Mouse (Mus musculus): ENCODE data around the gene Tyk2. TPM values are rescaled to one million over a fixed set of nuclear protein-coding genes. Genes with fewer than 3 reads are reported as not detected.

Gene Tyk2
- polyA plus RNA-seq (2012; rRNA removed) = 5.0 and 6.0 TPM in 2 replicates

DNA sequence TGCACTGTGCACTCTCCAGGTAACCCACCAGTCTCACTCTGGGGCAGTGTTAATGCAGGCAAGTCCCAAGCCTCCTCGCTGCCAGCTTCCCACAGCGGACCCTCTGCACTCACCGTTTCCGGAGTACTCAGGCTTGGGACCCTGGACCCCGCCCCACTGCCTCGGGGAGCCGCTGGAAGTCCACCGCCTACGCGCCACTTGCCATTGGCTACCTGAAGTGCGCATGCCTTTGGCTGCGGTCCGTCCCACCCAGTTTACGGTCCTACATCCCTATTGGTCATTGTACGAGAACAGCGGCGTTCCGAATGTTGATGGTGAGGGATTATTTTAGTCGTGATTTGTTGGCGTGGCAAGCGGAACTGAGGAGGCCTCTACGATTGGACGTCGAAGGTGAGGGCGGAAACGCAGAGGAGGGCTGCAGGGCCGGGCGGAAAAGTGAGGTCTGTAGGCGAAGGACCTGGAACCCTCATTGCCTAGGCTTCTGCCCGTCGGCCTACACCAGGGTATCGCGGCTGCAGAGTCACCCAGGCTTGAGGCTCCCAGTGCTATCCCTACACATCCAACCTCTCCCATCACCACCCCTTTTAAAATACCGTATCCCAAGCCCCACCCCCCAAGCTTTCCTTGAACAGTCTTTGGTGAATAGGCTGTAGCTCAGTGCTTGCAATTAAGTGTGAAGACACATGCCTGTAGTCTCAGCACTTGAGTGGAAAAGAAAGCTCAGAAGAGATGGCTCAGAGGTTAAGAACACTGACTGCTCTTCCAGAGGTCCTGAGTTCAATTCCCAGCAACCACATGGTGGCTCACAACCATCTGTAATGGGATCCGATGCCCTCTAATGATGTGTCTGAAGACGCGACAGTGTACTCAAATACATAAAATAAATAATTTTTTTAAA is at the start of gene Tyk2:
Gene Tyk2 (minus strand): TSS at position 185 of the 898 bp plus-strand sequence.

DNA sequence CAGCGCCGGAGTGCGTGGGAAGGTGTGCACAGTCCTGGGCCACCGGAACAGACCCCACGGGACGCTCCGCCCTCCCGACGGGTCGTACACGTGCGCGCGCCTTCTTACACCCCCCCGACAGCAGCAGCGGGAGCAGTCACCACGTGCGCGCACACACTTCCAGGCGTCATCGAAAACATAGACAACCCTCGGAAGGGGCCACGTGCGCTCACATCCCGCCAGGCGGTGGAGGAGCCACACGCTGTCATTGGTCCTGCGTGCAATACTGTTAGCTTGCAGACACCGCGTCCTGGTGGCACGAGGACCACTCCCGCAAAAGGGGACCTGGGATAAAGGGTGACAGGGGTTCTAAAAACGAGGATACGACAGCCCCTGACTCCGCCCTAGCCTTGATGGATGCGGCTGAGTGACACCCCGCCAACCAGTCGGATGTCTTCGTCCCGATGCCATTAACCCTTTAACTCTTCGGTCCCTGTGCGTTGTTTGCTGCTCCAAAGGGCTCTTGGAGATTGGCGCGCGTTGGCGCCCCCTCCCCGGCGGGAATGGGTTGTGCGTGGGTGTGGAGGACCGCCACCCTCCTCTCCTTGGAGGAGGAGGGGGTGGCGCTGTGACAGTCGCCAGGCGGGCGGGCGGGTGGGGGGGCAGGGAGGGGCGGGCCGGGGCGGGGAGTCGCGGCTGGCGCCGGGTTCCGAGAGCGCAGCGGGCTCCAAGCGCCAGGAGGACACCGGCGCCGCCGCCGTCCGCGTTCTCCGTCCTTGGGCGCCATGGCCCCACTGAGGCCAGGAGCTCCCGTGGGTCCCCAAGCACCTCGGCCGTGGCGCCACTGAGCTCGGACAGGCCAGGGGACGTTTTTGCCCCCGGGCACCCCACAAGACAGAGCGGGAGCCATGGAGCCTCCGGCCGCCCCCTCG is 34.3 kb upstream of the Tyk2 start, which contains the start of gene Pde4a:
Gene Pde4a (plus strand): TSS at position 674 of the 911 bp plus-strand sequence.

DNA sequence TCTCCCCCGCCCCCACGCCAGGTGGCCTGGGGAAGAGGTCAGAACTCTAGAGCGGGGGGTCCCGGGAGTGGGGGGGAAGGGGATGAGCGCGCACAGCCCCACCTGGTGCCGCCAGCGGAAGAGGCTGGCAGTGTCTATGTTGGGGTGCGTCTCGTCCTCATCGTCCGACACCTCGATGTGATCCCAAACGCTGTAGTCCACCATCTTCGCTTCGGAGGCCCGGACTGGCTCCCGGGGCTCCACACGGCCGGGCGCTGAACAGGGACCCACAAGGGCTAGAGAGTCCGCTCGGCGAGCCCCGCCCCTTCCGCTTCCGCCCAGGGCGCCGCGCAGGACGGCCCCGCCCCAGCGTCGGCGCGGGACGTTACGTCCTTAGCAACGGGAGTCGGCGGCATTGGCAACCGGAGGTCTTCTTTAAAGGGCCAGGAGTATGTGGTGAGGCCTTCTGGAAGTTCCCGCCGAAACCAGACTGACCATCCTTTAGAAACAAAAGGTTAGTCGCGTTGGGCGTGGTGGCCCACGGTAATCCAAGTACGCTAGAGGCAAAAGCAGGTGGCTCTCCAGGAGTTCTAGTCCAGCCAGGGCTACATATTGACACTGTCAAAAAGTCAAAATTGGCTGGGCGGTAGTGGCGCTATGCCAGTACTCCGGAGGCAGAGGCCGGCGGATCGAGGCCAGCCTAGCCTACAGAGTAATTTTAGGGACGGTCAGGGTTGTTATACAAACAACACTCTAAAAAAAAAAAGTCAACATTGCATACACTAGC is 18.8 kb upstream of the Tyk2 start, which contains the start of gene Cdc37:
Gene Cdc37 (minus strand): TSS at position 329 of the 766 bp plus-strand sequence.

GRCm38 (mm10) chr9:21091707-21092320 is 39.2 kb downstream of the Tyk2 start, which contains the start of the genes Gm38431 and Raver1:
TSS of gene Gm38431 (minus strand) at chr9:21091997.
TSS of gene Raver1 (minus strand) at chr9:21092008.

DNA sequence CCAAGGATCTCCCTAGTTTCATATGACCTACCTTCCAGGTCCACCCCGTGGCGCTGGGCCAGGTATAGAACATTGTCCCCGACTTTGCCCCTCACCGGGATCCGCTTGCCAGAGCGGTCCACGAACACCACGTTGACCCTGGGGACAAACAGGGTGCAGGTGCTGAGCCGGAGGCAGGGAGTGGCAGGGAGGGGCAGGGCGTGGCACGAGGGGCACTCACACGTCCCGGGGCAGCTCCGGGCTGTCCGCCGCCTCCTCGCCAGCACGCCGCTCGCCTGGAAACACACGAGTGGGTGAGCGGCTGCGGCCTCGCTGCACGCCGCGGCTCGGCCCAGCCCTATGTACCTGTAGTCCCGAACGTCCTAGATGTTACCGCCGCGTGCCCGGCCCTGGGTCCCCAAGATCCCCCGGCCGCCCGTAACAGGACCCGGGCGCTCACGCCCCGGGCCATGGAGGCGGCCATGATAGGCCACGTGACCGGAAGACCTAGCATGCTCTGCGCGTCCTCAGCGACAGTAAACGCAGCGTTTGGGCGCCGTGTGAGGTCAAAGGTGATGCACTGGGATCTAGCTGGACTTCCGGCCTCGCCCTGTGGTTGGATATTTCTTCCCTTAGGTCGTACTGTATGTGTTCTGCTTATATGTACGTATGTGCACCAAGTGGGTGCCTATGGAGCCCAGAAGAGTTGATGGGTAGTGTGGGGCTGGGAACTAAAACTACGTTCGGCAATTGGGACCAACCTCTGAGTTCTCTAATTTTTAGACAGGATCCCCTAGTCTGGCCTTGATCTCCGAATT is 57.8 kb downstream of the Tyk2 start, which contains the start of the genes Gm49373 and Fdx1l:
Gene Gm49373 (minus strand): TSS at position 53 of the 797 bp plus-strand sequence.
Gene Fdx1l (minus strand): TSS at position 571 of the 797 bp plus-strand sequence.

DNA sequence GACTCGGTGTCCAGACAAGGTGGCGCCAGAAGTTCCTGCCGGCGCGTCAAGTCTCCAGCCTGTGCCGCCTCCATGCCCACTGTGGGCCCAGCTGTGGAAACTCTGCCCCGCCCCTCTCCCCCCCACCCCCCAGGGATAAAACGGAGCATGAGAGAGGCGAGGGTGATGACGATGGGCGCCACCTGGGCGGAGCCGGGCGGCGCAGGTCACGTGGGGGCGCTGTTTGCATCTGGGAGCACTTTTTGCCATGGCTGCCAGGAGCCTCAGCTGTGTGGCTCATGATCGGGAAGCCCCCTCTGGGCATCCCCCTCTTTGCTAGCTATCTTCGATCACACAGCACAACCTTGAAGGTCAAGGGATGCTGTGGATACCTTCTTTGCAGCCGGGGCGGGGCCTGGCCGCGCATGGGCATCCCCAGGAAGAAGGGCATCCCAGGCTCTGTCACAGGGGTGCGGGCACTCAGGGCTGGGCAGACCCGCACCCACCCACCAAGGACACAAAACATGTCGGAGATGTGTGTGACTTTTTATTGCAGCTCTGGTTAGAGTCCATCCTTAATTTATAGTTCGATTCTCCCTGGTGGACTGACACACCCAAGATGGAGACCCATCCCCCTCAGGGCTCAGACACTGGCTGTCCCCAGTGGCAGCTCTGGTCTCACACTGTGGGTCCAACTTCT is 63.9 kb downstream of the Tyk2 start, which contains the start of gene Zglp1:
Gene Zglp1 (minus strand): TSS at position 88 of the 679 bp plus-strand sequence.

Other genes starting within 250 kb of the Tyk2 start
- 75.4 and 82.4 TPM in 2 replicates for gene Ppan, start 243.1 kb downstream of the Tyk2 start, polyA plus RNA-seq (2012; rRNA removed)
- gene Eif3g, start 232.6 kb downstream of the Tyk2 start, polyA plus RNA-seq (2012; rRNA removed) = 102 and 113 TPM in 2 replicates
- 52.7 and 58.2 TPM in 2 replicates for gene Dnmt1, start 171.4 kb downstream of the Tyk2 start, polyA plus RNA-seq (2012; rRNA removed)
- gene S1pr2, start 154.5 kb downstream of the Tyk2 start, polyA plus RNA-seq (2012; rRNA removed) = 1.2 and 1.4 TPM in 2 replicates
- 27.2 and 35.9 TPM in 2 replicates for gene Mrpl4, start 128.5 kb downstream of the Tyk2 start, polyA plus RNA-seq (2012; rRNA removed)
- gene Icam1, start 115.3 kb downstream of the Tyk2 start, polyA plus RNA-seq (2012; rRNA removed) = 6.7 and 7.2 TPM in 2 replicates
- gene Icam4, start 101.9 kb downstream of the Tyk2 start, polyA plus RNA-seq (2012; rRNA removed) = 55.5 and 64.7 TPM in 2 replicates
- gene Icam5, start 99.2 kb downstream of the Tyk2 start, polyA plus RNA-seq (2012; rRNA removed) = 0.68 and 0.89 TPM in 2 replicates
- gene Zglp1, start 64.2 kb downstream of the Tyk2 start, polyA plus RNA-seq (2012; rRNA removed) = 0.27 and 0.32 TPM in 2 replicates
- 0.67 and 0.93 TPM in 2 replicates for gene Gm49373, start 58.1 kb downstream of the Tyk2 start, polyA plus RNA-seq (2012; rRNA removed)
- 29.7 and 29.8 TPM in 2 replicates for gene Fdx1l, start 57.6 kb downstream of the Tyk2 start, polyA plus RNA-seq (2012; rRNA removed)
- 2.7 and 2.9 TPM in 2 replicates for gene Gm38431, start 39.2 kb downstream of the Tyk2 start, polyA plus RNA-seq (2012; rRNA removed)
- 17.5 and 22.6 TPM in 2 replicates for gene Raver1, start 39.2 kb downstream of the Tyk2 start, polyA plus RNA-seq (2012; rRNA removed)
- 135 and 139 TPM in 2 replicates for gene Cdc37, start 18.7 kb upstream of the Tyk2 start, polyA plus RNA-seq (2012; rRNA removed)
- 0.89 and 1.4 TPM in 2 replicates for gene Pde4a, start 34.5 kb upstream of the Tyk2 start, polyA plus RNA-seq (2012; rRNA removed)
- 12.4 and 14.5 TPM in 2 replicates for gene Keap1, start 108.1 kb upstream of the Tyk2 start, polyA plus RNA-seq (2012; rRNA removed)
- gene S1pr5, start 117.2 kb upstream of the Tyk2 start, polyA plus RNA-seq (2012; rRNA removed) = 0.05 and 0.06 TPM in 2 replicates
- gene Atg4d, start 134.1 kb upstream of the Tyk2 start, polyA plus RNA-seq (2012; rRNA removed) = 30.6 and 38.4 TPM in 2 replicates
- 20.3 and 23.3 TPM in 2 replicates for gene Kri1, start 156.7 kb upstream of the Tyk2 start, polyA plus RNA-seq (2012; rRNA removed)
- 59.2 and 67.8 TPM in 2 replicates for gene Cdkn2d, start 160.2 kb upstream of the Tyk2 start, polyA plus RNA-seq (2012; rRNA removed)
- gene Ap1m2, start 181.1 kb upstream of the Tyk2 start, polyA plus RNA-seq (2012; rRNA removed) = 0.08 and 0.14 TPM in 2 replicates
- 10.5 TPM in 2 replicates for gene Slc44a2, start 189.5 kb upstream of the Tyk2 start, polyA plus RNA-seq (2012; rRNA removed)
- 28.1 and 29.4 TPM in 2 replicates for gene Ilf3, start 236.6 kb upstream of the Tyk2 start, polyA plus RNA-seq (2012; rRNA removed)